Mouse (Mus musculus): ENCODE results near the gene Jag1. TPM values are rescaled to one million over a fixed set of nuclear protein-coding genes. Genes with fewer than 3 reads are reported as not detected.
A peak's percentile ranks its signal among the peaks of the same experiment; 100 is the strongest.

The Jag1 gene
- polyA plus RNA-seq (2012; rRNA removed), result 13.9 and 17.0 TPM in 2 replicates
- 32.9 and 35.8 TPM in 2 replicates for polyA plus RNA-seq (2014; fragmentation: Nextera tagmentation; extraction: Ambion mirVana)

- ATAC-seq (ENCODE audit: low FRiP score, low read depth), result 0 out of 2 replicates have a peak, but pooled peaks have one; percentile 1
- H3K4me1 ChIP-seq (ENCODE audit: control insufficient read depth, insufficient read depth, low read length), result peaks cover 20% of the 10 kb centered on the region
- WGBS, result under 1% methylated on average over 44 of the region's 59 CpGs
Measured at GRCm38 (mm10) chr2:137116025-137116674, at the start of gene Jag1. Gene Jag1 (minus strand): TSS chr2:137116644.

GRCm38 (mm10) chr2:137156018-137156417 is 39.6 kb upstream of the Jag1 start:
- Histone ChIP-seq H3K9ac (ENCODE audit: low read depth, low read length, severe bottlenecking) (no peak overlapping the region), H3K4me2 (replicated peaks; ENCODE audit: low read depth, low read length, severe bottlenecking) (no peak overlapping the region), H3K4me3 (replicated peaks; ENCODE audit: low read length) (no peak overlapping the region), H3K27me3 (ENCODE audit: control insufficient read depth, insufficient read depth, low read length) (no peaks in the 10 kb centered on the region), H3K27ac (replicated peaks; ENCODE audit: low read depth, low read length) (no peak overlapping the region), H3K36me3 (ENCODE audit: control insufficient read depth, insufficient read depth, low read length) (no peaks in the 10 kb centered on the region), H3K9me3 (ENCODE audit: control insufficient read depth, low read length) (no peaks in the 10 kb centered on the region), H3K4me1 (ENCODE audit: control insufficient read depth, insufficient read depth, low read length) (no peaks in the 10 kb centered on the region)
- no peak for TF ChIP-seq POLR2A (IDR thresholded peaks at IDR 0.05; ENCODE audit: borderline replicate concordance, extremely low read depth, insufficient read depth, insufficient read length)
- DNase-seq (ENCODE audit: low spot score) (no peak), ATAC-seq (ENCODE audit: low FRiP score, low read depth) (no peak)
- 89% methylated on average over 1 of the region's 1 CpGs for WGBS

More at GRCm38 (mm10) chr2:137116025-137116674, at the start of gene Jag1:
- Histone ChIP-seq H3K9me3 (ENCODE audit: control insufficient read depth, low read length) (no peaks in the 10 kb centered on the region), H3K36me3 (ENCODE audit: control insufficient read depth, insufficient read depth, low read length) (no peaks in the 10 kb centered on the region), H3K4me3 (replicated peaks; ENCODE audit: low read length) (peak within 1 kb of the TSS; percentile 77), H3K4me2 (replicated peaks; ENCODE audit: low read depth, low read length, severe bottlenecking) (peak within 1 kb of the TSS; percentile 85), H3K9ac (ENCODE audit: low read depth, low read length, severe bottlenecking) (peak within 1 kb of the TSS; percentile 87), H3K27ac (replicated peaks; ENCODE audit: low read depth, low read length) (peak within 1 kb of the TSS; percentile 98), H3K27me3 (ENCODE audit: control insufficient read depth, insufficient read depth, low read length) (peaks cover 5% of the 10 kb centered on the region; the same call in 1 of the 2 replicates)
- no peak for TF ChIP-seq POLR2A (IDR thresholded peaks at IDR 0.05; ENCODE audit: borderline replicate concordance, extremely low read depth, insufficient read depth, insufficient read length)
- DNase-seq (ENCODE audit: low spot score), result peak; percentile 58

GRCm38 (mm10) chr2:137153825-137154224 is 37.4 kb upstream of the Jag1 start:
- Histone ChIP-seq H3K4me1 (ENCODE audit: control insufficient read depth, insufficient read depth, low read length) (no peaks in the 10 kb centered on the region), H3K4me3 (replicated peaks; ENCODE audit: low read length) (no peak overlapping the region), H3K36me3 (ENCODE audit: control insufficient read depth, insufficient read depth, low read length) (no peaks in the 10 kb centered on the region), H3K27me3 (ENCODE audit: control insufficient read depth, insufficient read depth, low read length) (no peaks in the 10 kb centered on the region), H3K9ac (ENCODE audit: low read depth, low read length, severe bottlenecking) (no peak overlapping the region), H3K4me2 (replicated peaks; ENCODE audit: low read depth, low read length, severe bottlenecking) (no peak overlapping the region), H3K9me3 (ENCODE audit: control insufficient read depth, low read length) (no peaks in the 10 kb centered on the region), H3K27ac (replicated peaks; ENCODE audit: low read depth, low read length) (no peak overlapping the region)
- WGBS, result 44% methylated on average over 4 of the region's 4 CpGs
- ATAC-seq (ENCODE audit: low FRiP score, low read depth) (no peak), DNase-seq (ENCODE audit: low spot score) (no peak)
- no peak for TF ChIP-seq POLR2A (IDR thresholded peaks at IDR 0.05; ENCODE audit: borderline replicate concordance, extremely low read depth, insufficient read depth, insufficient read length)

- Histone ChIP-seq H3K27me3 (ENCODE audit: control insufficient read depth, insufficient read depth, low read length) (no peaks in the 10 kb centered on the region), H3K4me3 (replicated peaks; ENCODE audit: low read length) (no peak overlapping the region), H3K27ac (replicated peaks; ENCODE audit: low read depth, low read length) (no peak overlapping the region), H3K4me2 (replicated peaks; ENCODE audit: low read depth, low read length, severe bottlenecking) (no peak overlapping the region), H3K4me1 (ENCODE audit: control insufficient read depth, insufficient read depth, low read length) (no peaks in the 10 kb centered on the region), H3K9ac (ENCODE audit: low read depth, low read length, severe bottlenecking) (no peak overlapping the region), H3K9me3 (ENCODE audit: control insufficient read depth, low read length) (no peaks in the 10 kb centered on the region), H3K36me3 (ENCODE audit: control insufficient read depth, insufficient read depth, low read length) (no peaks in the 10 kb centered on the region)
- no peak for TF ChIP-seq POLR2A (IDR thresholded peaks at IDR 0.05; ENCODE audit: borderline replicate concordance, extremely low read depth, insufficient read depth, insufficient read length)
- DNase-seq (ENCODE audit: low spot score), result no peak
- 77% methylated on average over 10 of the region's 10 CpGs for WGBS
- ATAC-seq (ENCODE audit: low FRiP score, low read depth), result no peak
Measured at GRCm38 (mm10) chr2:137153172-137153667, 36.8 kb upstream of the Jag1 start.

- Histone ChIP-seq H3K4me3 (replicated peaks; ENCODE audit: low read length) (no peak overlapping the region), H3K4me1 (ENCODE audit: control insufficient read depth, insufficient read depth, low read length) (no peaks in the 10 kb centered on the region), H3K9me3 (ENCODE audit: control insufficient read depth, low read length) (no peaks in the 10 kb centered on the region), H3K9ac (ENCODE audit: low read depth, low read length, severe bottlenecking) (no peak overlapping the region), H3K27ac (replicated peaks; ENCODE audit: low read depth, low read length) (no peak overlapping the region), H3K4me2 (replicated peaks; ENCODE audit: low read depth, low read length, severe bottlenecking) (no peak overlapping the region), H3K36me3 (ENCODE audit: control insufficient read depth, insufficient read depth, low read length) (no peaks in the 10 kb centered on the region), H3K27me3 (ENCODE audit: control insufficient read depth, insufficient read depth, low read length) (no peaks in the 10 kb centered on the region)
- DNase-seq (ENCODE audit: low spot score) (no peak), ATAC-seq (ENCODE audit: low FRiP score, low read depth) (no peak)
- no peak for TF ChIP-seq POLR2A (IDR thresholded peaks at IDR 0.05; ENCODE audit: borderline replicate concordance, extremely low read depth, insufficient read depth, insufficient read length)
- WGBS, result 90% methylated on average over 3 of the region's 3 CpGs
Measured at GRCm38 (mm10) chr2:137150953-137151352, 34.5 kb upstream of the Jag1 start.
